Mouse (Mus musculus) MEL (cell line): Measurements from ENCODE around the gene Prph. TPM values are rescaled to one million over a fixed set of nuclear protein-coding genes. Genes with fewer than 3 reads are reported as not detected.

Experiments
- DNase-seq: peaks from one replicate; pipeline ENCODE4 v3.0.0; 2011; ENCODE audit warnings: low read depth, low spot score
- H3K27ac ChIP-seq: 2 replicates; pipeline ENCODE4 v1.5.1; 2012; ENCODE audit warnings: low read depth, mild to moderate bottlenecking, control low read depth, low read length, moderate library complexity; ENCODE audit not compliant: control insufficient read depth
- H3K27me3 ChIP-seq, 2 experiments: fragments of 150-350 bp in 1 of 2; sonication (generic) in 1 of 2; 2 replicates each; pipeline ENCODE4 v1.6.1; 2012; ENCODE audit warnings: low read length in 2 of 2, mild to moderate bottlenecking in 2 of 2, improper control_type of control experiment in 1 of 2, moderate library complexity in 1 of 2; ENCODE audit not compliant: insufficient read depth in 2 of 2, control insufficient read depth in 1 of 2
- H3K36me3 ChIP-seq, 2 experiments: 2 replicates each; pipeline ENCODE4 v1.6.1; 2012 to 2014; ENCODE audit warnings: low read length in 2 of 2, improper control_type of control experiment in 1 of 2, inconsistent platforms in 1 of 2, mild to moderate bottlenecking in 1 of 2; ENCODE audit not compliant: insufficient read depth in 2 of 2, control insufficient read depth in 1 of 2
- H3K4me1 ChIP-seq, 2 experiments: fragments of 150-350 bp in 1 of 2; sonication (generic) in 1 of 2; 2 replicates each; pipeline ENCODE4 v1.6.1; 2012; ENCODE audit warnings: low read length in 2 of 2, improper control_type of control experiment in 1 of 2, mild to moderate bottlenecking in 1 of 2; ENCODE audit not compliant: insufficient read depth in 2 of 2, control insufficient read depth in 1 of 2
- H3K4me3 ChIP-seq, 2 experiments: fragments of 150-350 bp in 1 of 2; sonication (generic) in 1 of 2; 2 replicates each; pipeline ENCODE4 v1.5.1; 2012; ENCODE audit warnings: low read depth in 2 of 2, low read length in 2 of 2, mild to moderate bottlenecking in 2 of 2, moderate library complexity in 2 of 2, control low read depth in 1 of 2, improper control_type of control experiment in 1 of 2; ENCODE audit not compliant: control insufficient read depth in 1 of 2, insufficient read depth in 1 of 2
- H3K79me2 ChIP-seq: 2 replicates; pipeline ENCODE4 v1.6.1; 2012; ENCODE audit warnings: mild to moderate bottlenecking, low read length, moderate library complexity; ENCODE audit not compliant: control insufficient read depth, poor library complexity, insufficient read depth
- H3K9ac ChIP-seq: 2 replicates; pipeline ENCODE4 v1.6.1; 2012; ENCODE audit warnings: low read depth, mild to moderate bottlenecking, control low read depth, low read length, moderate library complexity; ENCODE audit not compliant: control insufficient read depth, poor library complexity, severe bottlenecking
- H3K9me3 ChIP-seq: fragments of 150-350 bp; sonication (generic); replicated peaks from 2 replicates; pipeline ENCODE4 v1.6.1; 2012; ENCODE audit warnings: mild to moderate bottlenecking, low read length, improper control_type of control experiment, moderate library complexity; ENCODE audit not compliant: insufficient read depth
- BHLHE40 ChIP-seq: IDR thresholded peaks from 2 replicates; pipeline ENCODE4 v1.6.1; 2012; ENCODE audit warnings: low read depth, mild to moderate bottlenecking, inconsistent platforms, low read length, improper control_type of control experiment, borderline replicate concordance
- CHD2 ChIP-seq: IDR thresholded peaks from 2 replicates; pipeline ENCODE4 v1.6.1; 2011; ENCODE audit warnings: low read length, improper control_type of control experiment
- ETS1 ChIP-seq: IDR thresholded peaks from 2 replicates; pipeline ENCODE4 v1.6.1; 2012; ENCODE audit warnings: low read depth, mild to moderate bottlenecking, inconsistent platforms, low read length, improper control_type of control experiment, moderate library complexity
- GABPA ChIP-seq: IDR thresholded peaks from 2 replicates; pipeline ENCODE4 v1.6.1; 2012; ENCODE audit warnings: low read depth, mild to moderate bottlenecking, inconsistent platforms, low read length, improper control_type of control experiment, moderate library complexity
- GATA1 ChIP-seq: IDR thresholded peaks from 2 replicates; pipeline ENCODE4 v1.6.1; 2011; ENCODE audit warnings: low read depth, low read length, improper control_type of control experiment
- HCFC1 ChIP-seq: IDR thresholded peaks from 2 replicates; pipeline ENCODE4 v1.6.1; 2012; ENCODE audit warnings: low read depth, mild to moderate bottlenecking, inconsistent platforms, low read length, improper control_type of control experiment, moderate library complexity
- JUND ChIP-seq: IDR thresholded peaks from 2 replicates; pipeline ENCODE4 v1.6.1; 2011; ENCODE audit warnings: low read depth, mild to moderate bottlenecking, improper control_type of control experiment, low read length
- KAT2A ChIP-seq: conservative IDR thresholded peaks from 2 replicates; pipeline ENCODE4 v1.6.1; 2012; ENCODE audit warnings: low read depth, low read length, improper control_type of control experiment, inconsistent platforms
- MAZ ChIP-seq: IDR thresholded peaks from 2 replicates; pipeline ENCODE4 v1.6.1; 2012; ENCODE audit warnings: low read depth, mild to moderate bottlenecking, inconsistent platforms, low read length, improper control_type of control experiment
- MEF2A ChIP-seq: IDR thresholded peaks from 2 replicates; pipeline ENCODE4 v1.6.1; 2014; ENCODE audit warnings: low read depth, mild to moderate bottlenecking, inconsistent platforms, low read length, improper control_type of control experiment; ENCODE audit not compliant: poor library complexity, insufficient replicate concordance, severe bottlenecking; ENCODE audit errors: extremely low read depth
- MXI1 ChIP-seq: IDR thresholded peaks from 2 replicates; pipeline ENCODE4 v1.6.1; 2011; ENCODE audit warnings: mild to moderate bottlenecking, low read depth, low read length, improper control_type of control experiment
- NRF1 ChIP-seq: IDR thresholded peaks from 2 replicates; pipeline ENCODE4 v1.6.1; 2014; ENCODE audit warnings: low read depth, mild to moderate bottlenecking, inconsistent platforms, low read length, improper control_type of control experiment, moderate library complexity; ENCODE audit not compliant: poor library complexity, insufficient read depth, severe bottlenecking
- POLR2A ChIP-seq, 2 experiments: IDR thresholded peaks; 2 replicates each; pipeline ENCODE4 v1.6.1; 2011 to 2012; ENCODE audit warnings: low read length in 2 of 2, mild to moderate bottlenecking in 2 of 2, control low read depth in 1 of 2, improper control_type of control experiment in 1 of 2, low read depth in 1 of 2, moderate library complexity in 1 of 2; ENCODE audit not compliant: control insufficient read depth in 1 of 2, insufficient read depth in 1 of 2, poor library complexity in 1 of 2
- RAD21 ChIP-seq: IDR thresholded peaks from 2 replicates; pipeline ENCODE4 v1.6.1; 2011; ENCODE audit warnings: mild to moderate bottlenecking, low read depth, low read length, improper control_type of control experiment
- SIN3A ChIP-seq: IDR thresholded peaks from 2 replicates; pipeline ENCODE4 v1.6.1; 2012; ENCODE audit warnings: low read length, improper control_type of control experiment, inconsistent platforms
- TAL1 ChIP-seq: IDR thresholded peaks from 2 replicates; pipeline ENCODE4 v1.6.1; 2012; ENCODE audit warnings: mild to moderate bottlenecking, inconsistent platforms, low read length, moderate library complexity, mixed read lengths
- TBP ChIP-seq: IDR thresholded peaks from 2 replicates; pipeline ENCODE4 v1.8.0; 2011; ENCODE audit warnings: low read depth, low read length, improper control_type of control experiment
- TCF12 ChIP-seq: IDR thresholded peaks from 2 replicates; pipeline ENCODE4 v1.6.1; 2014; ENCODE audit warnings: low read depth, mild to moderate bottlenecking, inconsistent platforms, low read length, improper control_type of control experiment, moderate library complexity
- USF1 ChIP-seq: IDR thresholded peaks from 2 replicates; pipeline ENCODE4 v1.6.1; 2014; ENCODE audit warnings: low read depth, mild to moderate bottlenecking, inconsistent platforms, low read length, improper control_type of control experiment, moderate library complexity
- USF2 ChIP-seq, 2 experiments: IDR thresholded peaks; 2 replicates each; pipeline ENCODE4 v1.6.1; 2011 to 2012; ENCODE audit warnings: improper control_type of control experiment in 2 of 2, low read length in 2 of 2, borderline replicate concordance in 1 of 2, inconsistent platforms in 1 of 2, low read depth in 1 of 2, mild to moderate bottlenecking in 1 of 2; ENCODE audit not compliant: insufficient read depth in 1 of 2
- ZKSCAN1 ChIP-seq: IDR thresholded peaks from 2 replicates; pipeline ENCODE4 v1.6.1; 2012; ENCODE audit warnings: low read depth, mild to moderate bottlenecking, inconsistent platforms, low read length, improper control_type of control experiment, moderate library complexity
- ZMIZ1 ChIP-seq: IDR thresholded peaks from 2 replicates; pipeline ENCODE4 v1.6.1; 2012; ENCODE audit warnings: low read depth, mild to moderate bottlenecking, inconsistent platforms, low read length, improper control_type of control experiment, moderate library complexity
- polyA plus RNA-seq, 2 experiments: library from polyadenylated mRNA; stranded (reverse) in 1 of 2; unstranded in 1 of 2; fragments of >175 nt in 1 of 2; fragments of >200 nt in 1 of 2; gene quantifications; 2 replicates each; pipeline versions ENCODE4 v1.2.1 to v1.2.4; 2012; ENCODE audit warnings: low replicate concordance in 2 of 2, low read depth in 1 of 2; ENCODE audit not compliant: insufficient read length in 2 of 2, insufficient read depth in 1 of 2, missing spikeins in 1 of 2
- total RNA-seq: library from RNA; depleted of rRNA; stranded (reverse); fragments of 300-350 nt; gene quantifications from 2 replicates; pipeline ENCODE4 v1.2.3, GENCODE M21; 2012

The Prph gene
- total and polyA plus RNA-seq, 3 experiments = not detected

- TF ChIP-seq USF1 = no peak
These were observed 35.5 kb upstream of the Prph start (continued) for GRCm38 (mm10) chr15:99019436-99019835.

- no peaks in the 10 kb centered on the region for H3K36me3 ChIP-seq
- H3K27ac ChIP-seq = no peak overlapping the region
- no peaks in the 10 kb centered on the region; a peak in 1 of 4 replicates for H3K27me3 ChIP-seq
- H3K4me1 ChIP-seq = no peaks in the 10 kb centered on the region; a peak in 1 of 4 replicates
- H3K9ac ChIP-seq = no peak overlapping the region
- no peak overlapping the region for H3K4me3 ChIP-seq
- DNase-seq = no peak
- no peaks in the 10 kb centered on the region for H3K9me3 ChIP-seq
- H3K79me2 ChIP-seq = no peaks in the 10 kb centered on the region
- TF ChIP-seq NRF1 (no peak), USF2 (IDR thresholded peaks at IDR 0.05; ENCODE audit: borderline replicate concordance in 1 of 2, insufficient read depth in 1 of 2, low read depth in 1 of 2, low read length in 2 of 2) (no peak), JUND (no peak), GABPA (no peak), BHLHE40 (no peak), SIN3A (no peak), TCF12 (no peak), ZMIZ1 (no peak), POLR2A (IDR thresholded peaks at IDR 0.05; ENCODE audit: control insufficient read depth in 1 of 2, insufficient read depth in 1 of 2, low read depth in 1 of 2, low read length in 2 of 2, poor library complexity in 1 of 2) (no peak), TBP (no peak), KAT2A (no peak), TAL1 (no peak), CHD2 (no peak), HCFC1 (no peak), RAD21 (no peak)
- TF ChIP-seq, all 39 proteins: peak for 0
These were observed 34.8 kb upstream of the Prph start for GRCm38 (mm10) chr15:99020171-99020570.

- no peaks in the 10 kb centered on the region for H3K9me3 ChIP-seq
- H3K27ac ChIP-seq = no peak overlapping the region
- no peak overlapping the region for H3K4me3 ChIP-seq
- no peak for DNase-seq
- no peak overlapping the region for H3K9ac ChIP-seq
- H3K4me1 ChIP-seq = no peaks in the 10 kb centered on the region; a peak in 1 of 4 replicates
- TF ChIP-seq USF1 (no peak), NRF1 (no peak), MXI1 (no peak), ZKSCAN1 (no peak), MEF2A (no peak), GATA1 (no peak), TBP (no peak), ETS1 (no peak), JUND (no peak), TCF12 (no peak), MAZ (no peak)
- TF ChIP-seq, all 39 proteins: peak for 0
- Histone ChIP-seq H3K79me2 (no peaks in the 10 kb centered on the region), H3K36me3 (no peaks in the 10 kb centered on the region), H3K27me3 (no peaks in the 10 kb centered on the region; a peak in 1 of 4 replicates)
These were observed 33.7 kb upstream of the Prph start for GRCm38 (mm10) chr15:99021255-99021654.
